Mouse (Mus musculus): ENCODE measurements around the gene Anapc15. TPM values are rescaled to one million over a fixed set of nuclear protein-coding genes. Genes with fewer than 3 reads are reported as not detected.

Anapc15 gene
- 10 to 100 TPM; 37.0 to 40.0 TPM for total RNA-seq (2021)

GRCm38 (mm10) chr7:101863415-101863814 is at the start of gene Anapc15:
Anapc15 (plus strand) TSS chr7:101863715.
- no peak for DNase-seq
- intact Hi-C loops (cut with DNase I): no loop called here

- DNase-seq: no peak
- intact Hi-C loops (cut with DNase I): no loop called here
These were observed 45.6 kb upstream of the Anapc15 start, which contains the start of gene Phox2a for GRCm38 (mm10) chr7:101817861-101818401. Phox2a (plus strand) TSS chr7:101818313.

- intact Hi-C loops (cut with DNase I): no loop called here
These were observed 43.1 kb upstream of the Anapc15 start for GRCm38 (mm10) chr7:101820295-101821030.

GRCm38 (mm10) chr7:101821571-101822501 is 41.7 kb upstream of the Anapc15 start:
- DNase-seq: peak; percentile 41

More at GRCm38 (mm10) chr7:101820295-101821030, 43.1 kb upstream of the Anapc15 start:
- DNase-seq: no peak

GRCm38 (mm10) chr7:101822836-101823757 is 40.4 kb upstream of the Anapc15 start:
- intact Hi-C loops (cut with DNase I): no loop called here
- DNase-seq: no peak

More at GRCm38 (mm10) chr7:101821571-101822501, 41.7 kb upstream of the Anapc15 start:
- intact Hi-C loops (cut with DNase I): no loop called here

- intact Hi-C loops (cut with DNase I): no loop called here
- no peak for DNase-seq
These were observed 39.5 kb upstream of the Anapc15 start for GRCm38 (mm10) chr7:101823758-101824630.

- intact Hi-C loops (cut with DNase I): no loop called here
- DNase-seq: no peak
These were observed 33.1 kb upstream of the Anapc15 start for GRCm38 (mm10) chr7:101830373-101830772.

GRCm38 (mm10) chr7:101831437-101831836 is 32.1 kb upstream of the Anapc15 start:
- intact Hi-C loops (cut with DNase I): no loop called here
- no peak for DNase-seq

- intact Hi-C loops (cut with DNase I): no loop called here
- DNase-seq: no peak
These were observed 31.1 kb upstream of the Anapc15 start for GRCm38 (mm10) chr7:101832372-101832771.

- no peak for DNase-seq
- intact Hi-C loops (cut with DNase I): no loop called here
These were observed 30.2 kb upstream of the Anapc15 start for GRCm38 (mm10) chr7:101833352-101833751.

- intact Hi-C loops (cut with DNase I): no loop called here
- DNase-seq: peak; percentile 70
These were observed 29.5 kb upstream of the Anapc15 start for GRCm38 (mm10) chr7:101833916-101834584.

GRCm38 (mm10) chr7:101834903-101835302 is 28.6 kb upstream of the Anapc15 start:
- intact Hi-C loops (cut with DNase I): no loop called here
- no peak for DNase-seq

- DNase-seq: no peak
- intact Hi-C loops (cut with DNase I): no loop called here
These were observed 27.9 kb upstream of the Anapc15 start for GRCm38 (mm10) chr7:101835457-101836109.

- intact Hi-C loops (cut with DNase I): no loop called here
- DNase-seq: peak; percentile 76
These were observed 27.0 kb upstream of the Anapc15 start for GRCm38 (mm10) chr7:101836271-101837153.

- intact Hi-C loops (cut with DNase I): no loop called here
- no peak for DNase-seq
These were observed 26.3 kb upstream of the Anapc15 start for GRCm38 (mm10) chr7:101837154-101837605.

GRCm38 (mm10) chr7:101837606-101838471 is 25.7 kb upstream of the Anapc15 start, which contains the start of gene Inppl1:
Inppl1 (minus strand) TSS chr7:101838229.
- DNase-seq: peak; percentile 67
- intact Hi-C loops (cut with DNase I): no loop called here
